Mouse (Mus musculus): ENCODE results near the gene Plppr3. TPM values are rescaled to one million over a fixed set of nuclear protein-coding genes. Genes with fewer than 3 reads are reported as not detected.

Gene Plppr3
- polyA plus RNA-seq, 1 experiment from 2014 or later, result 9.1 TPM

- H3K36me3 ChIP-seq (ENCODE audit: control insufficient read depth, insufficient read depth), result no peaks in the 10 kb centered on the region
- H3K27me3 ChIP-seq (ENCODE audit: control insufficient read depth, insufficient read depth, low read length), result peaks cover 5% of the 10 kb centered on the region; the same call in 1 of the 2 replicates
- peaks cover 18% of the 10 kb centered on the region for H3K4me1 ChIP-seq (ENCODE audit: control insufficient read depth, insufficient read depth, low read length)
- H3K4me3 ChIP-seq (ENCODE audit: low read length), result no peak overlapping the region
- no peak for ATAC-seq (replicated peaks; ENCODE audit: extremely low read depth, insufficient read depth, low FRiP score)
- H3K27ac ChIP-seq (ENCODE audit: low read length), result no peak overlapping the region
- WGBS, result 31% methylated on average over 3 of the region's 3 CpGs
- no peak overlapping the region for H3K9ac ChIP-seq (ENCODE audit: low read length)
- H3K4me2 ChIP-seq (ENCODE audit: low read depth, low read length), result no peak overlapping the region
- H3K9me3 ChIP-seq (replicated peaks; ENCODE audit: control insufficient read depth, low read length), result no peaks in the 10 kb centered on the region
Observed at GRCm38 (mm10) chr10:79879527-79879926, 5.1 kb upstream of the Plppr3 start.

DNA sequence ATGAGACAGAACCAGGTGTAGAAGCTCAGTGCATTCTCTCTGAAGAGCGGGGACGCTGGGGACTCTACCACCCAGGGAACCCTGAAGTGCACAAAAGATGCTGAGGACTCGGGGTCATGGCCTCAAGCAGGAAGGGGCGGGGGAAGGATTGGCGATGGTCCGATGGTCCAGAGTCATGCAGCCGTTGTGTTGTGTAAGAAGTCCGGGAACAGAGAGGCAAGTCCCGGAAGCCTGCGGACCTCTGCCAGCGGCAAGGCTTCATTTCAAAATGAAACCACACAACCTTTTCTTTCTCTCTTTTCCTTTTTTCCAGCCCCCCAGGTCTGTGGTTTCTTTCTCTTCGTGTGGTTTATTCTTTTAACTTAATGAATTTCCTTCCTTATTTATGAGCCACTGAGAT, 3.3 kb upstream of the Plppr3 start:
- ATAC-seq (replicated peaks; ENCODE audit: extremely low read depth, insufficient read depth, low FRiP score), result no peak
- H3K4me2 ChIP-seq (ENCODE audit: low read depth, low read length), result peak overlapping the region; percentile 24; the same call in 1 of the 2 replicates
- peaks cover 15% of the 10 kb centered on the region for H3K4me1 ChIP-seq (ENCODE audit: control insufficient read depth, insufficient read depth, low read length)
- no peaks in the 10 kb centered on the region for H3K9me3 ChIP-seq (replicated peaks; ENCODE audit: control insufficient read depth, low read length)
- no peaks in the 10 kb centered on the region for H3K36me3 ChIP-seq (ENCODE audit: control insufficient read depth, insufficient read depth)
- H3K27ac ChIP-seq (ENCODE audit: low read length), result no peak overlapping the region
- H3K27me3 ChIP-seq (ENCODE audit: control insufficient read depth, insufficient read depth, low read length), result peaks cover 1% of the 10 kb centered on the region; the same call in 1 of the 2 replicates
- H3K4me3 ChIP-seq (ENCODE audit: low read length), result no peak overlapping the region
- no peak overlapping the region for H3K9ac ChIP-seq (ENCODE audit: low read length)
- 49% methylated on average over 12 of the region's 12 CpGs for WGBS

- Histone ChIP-seq H3K9ac (ENCODE audit: low read length) (no peak overlapping the region), H3K4me2 (ENCODE audit: low read depth, low read length) (no peak overlapping the region), H3K27ac (ENCODE audit: low read length) (no peak overlapping the region), H3K36me3 (ENCODE audit: control insufficient read depth, insufficient read depth) (no peaks in the 10 kb centered on the region), H3K4me3 (ENCODE audit: low read length) (no peak overlapping the region), H3K9me3 (replicated peaks; ENCODE audit: control insufficient read depth, low read length) (no peaks in the 10 kb centered on the region), H3K4me1 (ENCODE audit: control insufficient read depth, insufficient read depth, low read length) (peaks cover 10% of the 10 kb centered on the region), H3K27me3 (ENCODE audit: control insufficient read depth, insufficient read depth, low read length) (no peaks in the 10 kb centered on the region; the same call in 1 of the 2 replicates)
- 18% methylated on average over 1 of the region's 1 CpGs for WGBS
- no peak for ATAC-seq (replicated peaks; ENCODE audit: extremely low read depth, insufficient read depth, low FRiP score)
Observed at GRCm38 (mm10) chr10:79877174-79877573, 2.7 kb upstream of the Plppr3 start.

- ATAC-seq (replicated peaks; ENCODE audit: extremely low read depth, insufficient read depth, low FRiP score), result 0 out of 2 replicates have a peak, but pooled peaks have one; percentile 4
- Histone ChIP-seq H3K27me3 (ENCODE audit: control insufficient read depth, insufficient read depth, low read length) (no peaks in the 10 kb centered on the region), H3K27ac (ENCODE audit: low read length) (no peak overlapping the region), H3K9me3 (replicated peaks; ENCODE audit: control insufficient read depth, low read length) (no peaks in the 10 kb centered on the region), H3K4me3 (ENCODE audit: low read length) (peak overlapping the region; percentile 65), H3K4me2 (ENCODE audit: low read depth, low read length) (peak overlapping the region; percentile 99), H3K4me1 (ENCODE audit: control insufficient read depth, insufficient read depth, low read length) (peaks cover 3% of the 10 kb centered on the region; the same call in 1 of the 2 replicates), H3K36me3 (ENCODE audit: control insufficient read depth, insufficient read depth) (no peaks in the 10 kb centered on the region), H3K9ac (ENCODE audit: low read length) (peak overlapping the region; percentile 72)
- WGBS, result 3% methylated on average over 26 of the region's 26 CpGs
Observed at GRCm38 (mm10) chr10:79873715-79874289, 632 bp downstream of the Plppr3 start.

GRCm38 (mm10) chr10:79873313-79873712, 1.1 kb downstream of the Plppr3 start:
- no peaks in the 10 kb centered on the region for H3K27me3 ChIP-seq (ENCODE audit: control insufficient read depth, insufficient read depth, low read length)
- peak overlapping the region; percentile 65 for H3K4me3 ChIP-seq (ENCODE audit: low read length)
- WGBS, result 14% methylated on average over 6 of the region's 6 CpGs

GRCm38 (mm10) chr10:79872862-79873261, 1.6 kb downstream of the Plppr3 start:
- Histone ChIP-seq H3K4me1 (ENCODE audit: control insufficient read depth, insufficient read depth, low read length) (peaks cover 3% of the 10 kb centered on the region; the same call in 1 of the 2 replicates), H3K27ac (ENCODE audit: low read length) (no peak overlapping the region), H3K4me2 (ENCODE audit: low read depth, low read length) (0 out of 2 replicates have a peak overlapping the region, but pooled peaks have one; percentile 99), H3K36me3 (ENCODE audit: control insufficient read depth, insufficient read depth) (no peaks in the 10 kb centered on the region), H3K9me3 (replicated peaks; ENCODE audit: control insufficient read depth, low read length) (no peaks in the 10 kb centered on the region), H3K4me3 (ENCODE audit: low read length) (no peak overlapping the region), H3K9ac (ENCODE audit: low read length) (no peak overlapping the region), H3K27me3 (ENCODE audit: control insufficient read depth, insufficient read depth, low read length) (no peaks in the 10 kb centered on the region)
- ATAC-seq (replicated peaks; ENCODE audit: extremely low read depth, insufficient read depth, low FRiP score), result no peak
- 39% methylated on average over 3 of the region's 3 CpGs for WGBS

More at GRCm38 (mm10) chr10:79873313-79873712, 1.1 kb downstream of the Plppr3 start:
- H3K4me1 ChIP-seq (ENCODE audit: control insufficient read depth, insufficient read depth, low read length), result peaks cover 3% of the 10 kb centered on the region; the same call in 1 of the 2 replicates
- no peak overlapping the region for H3K27ac ChIP-seq (ENCODE audit: low read length)
- no peak for ATAC-seq (replicated peaks; ENCODE audit: extremely low read depth, insufficient read depth, low FRiP score)
- H3K9me3 ChIP-seq (replicated peaks; ENCODE audit: control insufficient read depth, low read length), result no peaks in the 10 kb centered on the region
- peak overlapping the region; percentile 72; the same call in 1 of the 2 replicates for H3K9ac ChIP-seq (ENCODE audit: low read length)
- H3K36me3 ChIP-seq (ENCODE audit: control insufficient read depth, insufficient read depth), result no peaks in the 10 kb centered on the region
- peak overlapping the region; percentile 99 for H3K4me2 ChIP-seq (ENCODE audit: low read depth, low read length)

DNA sequence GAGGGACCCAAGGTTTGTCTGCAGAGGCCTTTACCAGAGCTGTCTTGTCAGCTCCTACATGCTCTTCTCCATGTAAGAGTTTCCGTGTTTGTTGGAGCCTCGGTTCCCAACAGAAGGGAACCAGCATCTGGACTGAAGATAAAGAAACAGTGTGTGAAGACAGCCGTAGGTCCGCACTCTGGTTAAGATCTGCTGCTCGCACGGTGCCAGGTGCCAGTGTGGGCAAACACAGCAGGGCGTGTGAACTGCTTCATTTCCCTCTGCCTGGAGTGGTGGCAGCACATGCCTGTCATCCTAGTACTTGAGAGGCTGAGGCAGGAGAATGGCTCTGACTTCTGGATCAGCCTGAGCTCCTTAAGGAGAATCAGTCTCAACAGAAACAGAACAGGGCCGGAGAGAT, 2.6 kb downstream of the Plppr3 start:
- 79% methylated on average over 8 of the region's 8 CpGs for WGBS
- ATAC-seq (replicated peaks; ENCODE audit: extremely low read depth, insufficient read depth, low FRiP score), result no peak
- Histone ChIP-seq H3K9ac (ENCODE audit: low read length) (no peak overlapping the region), H3K4me2 (ENCODE audit: low read depth, low read length) (no peak overlapping the region), H3K4me1 (ENCODE audit: control insufficient read depth, insufficient read depth, low read length) (peaks cover 3% of the 10 kb centered on the region; the same call in 1 of the 2 replicates), H3K27me3 (ENCODE audit: control insufficient read depth, insufficient read depth, low read length) (no peaks in the 10 kb centered on the region), H3K36me3 (ENCODE audit: control insufficient read depth, insufficient read depth) (no peaks in the 10 kb centered on the region), H3K9me3 (replicated peaks; ENCODE audit: control insufficient read depth, low read length) (no peaks in the 10 kb centered on the region), H3K27ac (ENCODE audit: low read length) (no peak overlapping the region), H3K4me3 (ENCODE audit: low read length) (no peak overlapping the region)

- Histone ChIP-seq H3K27ac (ENCODE audit: low read length) (no peak overlapping the region), H3K27me3 (ENCODE audit: control insufficient read depth, insufficient read depth, low read length) (no peaks in the 10 kb centered on the region), H3K9ac (ENCODE audit: low read length) (no peak overlapping the region), H3K4me1 (ENCODE audit: control insufficient read depth, insufficient read depth, low read length) (0 out of 2 replicates have a peak, but pooled peaks cover 4% of the 10 kb centered on the region), H3K36me3 (ENCODE audit: control insufficient read depth, insufficient read depth) (peaks cover 18% of the 10 kb centered on the region), H3K9me3 (replicated peaks; ENCODE audit: control insufficient read depth, low read length) (no peaks in the 10 kb centered on the region), H3K4me2 (ENCODE audit: low read depth, low read length) (no peak overlapping the region), H3K4me3 (ENCODE audit: low read length) (no peak overlapping the region)
- 82% methylated on average over 11 of the region's 11 CpGs for WGBS
- no peak for ATAC-seq (replicated peaks; ENCODE audit: extremely low read depth, insufficient read depth, low FRiP score)
Observed at GRCm38 (mm10) chr10:79866601-79867000, 7.8 kb downstream of the Plppr3 start.

DNA sequence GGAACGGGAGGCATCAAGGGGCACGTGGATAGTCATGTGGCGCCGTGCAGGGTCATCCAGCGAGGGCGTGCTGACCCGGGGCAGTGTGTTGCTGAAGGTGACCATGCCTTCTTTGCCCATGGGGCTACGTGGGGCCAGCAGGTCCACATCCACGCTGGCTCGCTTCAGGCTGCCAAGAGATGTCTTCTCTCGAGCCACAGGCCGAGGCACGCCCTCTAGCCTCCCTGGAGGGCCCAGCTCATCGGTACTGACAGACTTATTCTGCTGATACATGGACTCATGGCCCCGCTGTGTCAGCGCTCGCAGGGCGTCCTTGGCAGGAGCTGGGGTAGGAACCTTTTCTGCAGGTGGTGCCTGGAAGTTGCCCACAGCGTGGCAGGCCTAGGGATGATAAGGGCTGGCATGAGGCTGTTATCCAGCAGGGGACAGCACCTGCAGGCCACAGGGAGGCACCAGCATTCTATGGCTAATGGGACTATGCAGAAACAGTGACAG, 8.6 kb downstream of the Plppr3 start:
- Histone ChIP-seq H3K36me3 (ENCODE audit: control insufficient read depth, insufficient read depth) (peaks cover 26% of the 10 kb centered on the region), H3K27me3 (ENCODE audit: control insufficient read depth, insufficient read depth, low read length) (no peaks in the 10 kb centered on the region), H3K4me2 (ENCODE audit: low read depth, low read length) (no peak overlapping the region), H3K9ac (ENCODE audit: low read length) (no peak overlapping the region), H3K4me3 (ENCODE audit: low read length) (no peak overlapping the region), H3K4me1 (ENCODE audit: control insufficient read depth, insufficient read depth, low read length) (0 out of 2 replicates have a peak, but pooled peaks cover 4% of the 10 kb centered on the region), H3K27ac (ENCODE audit: low read length) (peak overlapping the region; percentile 3; the same call in 1 of the 2 replicates), H3K9me3 (replicated peaks; ENCODE audit: control insufficient read depth, low read length) (no peaks in the 10 kb centered on the region)
- WGBS, result 53% methylated on average over 19 of the region's 19 CpGs
- peak; percentile 24; the same call in 1 of the 2 replicates for ATAC-seq (replicated peaks; ENCODE audit: extremely low read depth, insufficient read depth, low FRiP score)

Measured in heart, embryonic 16.5 days (tissue).